Comparison of ENCODE assay signal across 27 mouse cellular contexts in the genomic region with DNA sequence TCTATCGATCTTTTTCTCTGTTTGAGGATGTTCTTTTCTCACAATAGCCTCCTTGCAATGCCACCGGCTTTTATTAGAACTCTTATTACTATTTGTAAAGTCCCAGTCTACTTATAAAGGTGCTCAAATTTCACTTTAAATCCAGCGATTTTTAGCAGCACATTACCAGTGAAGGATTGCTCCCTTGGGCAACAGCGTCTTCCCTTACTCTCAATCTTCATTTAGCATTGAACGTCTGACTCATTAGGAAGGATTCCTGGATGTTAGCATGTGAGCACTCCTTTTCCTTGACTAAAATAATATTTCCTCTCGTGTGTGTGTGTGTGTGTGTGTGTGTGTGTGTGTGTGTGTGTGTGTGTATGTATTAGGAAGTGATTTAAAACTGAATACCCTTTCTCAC.
DNase-seq lines count a peak whose midpoint lies in the region; ATAC-seq and TF ChIP-seq lines count a peak whose summit lies in the region.
"Had no signal": no experiment of that assay in that cellular context is flagged by ENCODE, and none has a peak within 500 bp of the region (broad histone marks: within the 10 kb centered on the region; RNA-seq: fewer than 3 reads in every experiment).

No protein-coding gene starts in this region.

- 0 out of 2 replicates have a peak, but pooled peaks cover 5% of the 10 kb centered on the region for H3K4me1 ChIP-seq in embryonic facial prominence, embryonic 14.5 days (ENCODE audit: control insufficient read depth, insufficient read depth, low read length)
- no peaks in the 10 kb centered on the region for H3K4me1 ChIP-seq in embryonic facial prominence, embryonic 10.5 days
- no peaks in the 10 kb centered on the region for H3K4me1 ChIP-seq in hindbrain, postnatal 0 days (ENCODE audit: insufficient read depth, low read length)
- H3K4me1 ChIP-seq in hindbrain, embryonic 10.5 days (replicated peaks): no peaks in the 10 kb centered on the region
- H3K4me1 ChIP-seq in neural tube, embryonic 11.5 days (ENCODE audit: control insufficient read depth, insufficient read depth, low read length): no peaks in the 10 kb centered on the region
- H3K4me1 ChIP-seq: embryonic facial prominence, embryonic 12.5 days; forebrain, embryonic 12.5 days; forebrain, embryonic 15.5 days; heart, embryonic 10.5 days; heart, embryonic 13.5 days had no signal

- no peak overlapping the region for H3K4me3 ChIP-seq in embryonic facial prominence, embryonic 14.5 days (ENCODE audit: low read depth, low read length)
- H3K4me3 ChIP-seq in embryonic facial prominence, embryonic 10.5 days: no peak overlapping the region
- no peak overlapping the region for H3K4me3 ChIP-seq in hindbrain, postnatal 0 days (ENCODE audit: low read length)
- H3K4me3 ChIP-seq in hindbrain, embryonic 10.5 days: no peak overlapping the region
- H3K4me3 ChIP-seq in neural tube, embryonic 11.5 days (ENCODE audit: low read depth, low read length): no peak overlapping the region
- H3K4me3 ChIP-seq: embryonic facial prominence, embryonic 12.5 days; erythroblast, embryonic 14.5 days; forebrain, embryonic 12.5 days; forebrain, embryonic 15.5 days; heart, adult 2 months; heart, embryonic 10.5 days; heart, embryonic 13.5 days; hindbrain, embryonic 15.5 days had no signal

- DNase-seq in embryonic facial prominence, embryonic 14.5 days (ENCODE audit: low spot score): peak; percentile 32
- no peak for DNase-seq in embryonic facial prominence, embryonic 10.5 days (ENCODE audit: low spot score)
- DNase-seq in hindbrain, postnatal 0 days (ENCODE audit: low spot score): peak; percentile 25
- no peak for DNase-seq in hindbrain, embryonic 10.5 days (ENCODE audit: low spot score)
- DNase-seq in neural tube, embryonic 11.5 days (ENCODE audit: low spot score): peak; percentile 12
- DNase-seq in neural tube, embryonic 10.5 days (ENCODE audit: extremely low spot score, low spot score): no peak
- DNase-seq in cerebellum, postnatal 10 days: no peak
- DNase-seq: adrenal gland, postnatal 10 days; adrenal gland, postnatal 36 days; cerebellum, adult 18-20 months; cerebellum, adult 9-10 months; cerebellum, postnatal 25 days; gastrocnemius, postnatal 25 days; heart, adult 2 months; heart, postnatal 14 days; heart, postnatal 4 days; kidney, adult 18-20 months had no signal

- no peaks in the 10 kb centered on the region for H3K27me3 ChIP-seq in embryonic facial prominence, embryonic 14.5 days (replicated peaks; ENCODE audit: control insufficient read depth, insufficient read depth, low read length)
- no peaks in the 10 kb centered on the region for H3K27me3 ChIP-seq in embryonic facial prominence, embryonic 10.5 days (replicated peaks; ENCODE audit: low read depth, poor library complexity, severe bottlenecking)
- H3K27me3 ChIP-seq in hindbrain, postnatal 0 days (ENCODE audit: insufficient read depth, low read length): no peaks in the 10 kb centered on the region
- H3K27me3 ChIP-seq in hindbrain, embryonic 10.5 days (ENCODE audit: insufficient read depth, poor library complexity, severe bottlenecking): no peaks in the 10 kb centered on the region
- no peaks in the 10 kb centered on the region for H3K27me3 ChIP-seq in neural tube, embryonic 11.5 days (ENCODE audit: control insufficient read depth, insufficient read depth, low read length)
- H3K27me3 ChIP-seq: embryonic facial prominence, embryonic 12.5 days; forebrain, embryonic 12.5 days; forebrain, embryonic 15.5 days; heart, embryonic 13.5 days; hindbrain, embryonic 15.5 days had no signal

- H3K4me2 ChIP-seq in embryonic facial prominence, embryonic 14.5 days (ENCODE audit: low read depth, low read length): no peak overlapping the region
- H3K4me2 ChIP-seq in hindbrain, postnatal 0 days (ENCODE audit: low read depth, low read length): no peak overlapping the region
- H3K4me2 ChIP-seq in neural tube, embryonic 11.5 days (ENCODE audit: low read depth): no peak overlapping the region
- H3K4me2 ChIP-seq: embryonic facial prominence, embryonic 12.5 days; forebrain, embryonic 12.5 days; forebrain, embryonic 15.5 days; heart, embryonic 13.5 days; hindbrain, embryonic 15.5 days had no signal

- no peaks in the 10 kb centered on the region for H3K9me3 ChIP-seq in embryonic facial prominence, embryonic 14.5 days (ENCODE audit: control insufficient read depth, low read length)
- no peaks in the 10 kb centered on the region for H3K9me3 ChIP-seq in embryonic facial prominence, embryonic 10.5 days
- H3K9me3 ChIP-seq in hindbrain, postnatal 0 days (ENCODE audit: low read length): no peaks in the 10 kb centered on the region
- no peaks in the 10 kb centered on the region for H3K9me3 ChIP-seq in hindbrain, embryonic 10.5 days
- no peaks in the 10 kb centered on the region for H3K9me3 ChIP-seq in neural tube, embryonic 11.5 days (ENCODE audit: control insufficient read depth, low read length)
- H3K9me3 ChIP-seq: embryonic facial prominence, embryonic 12.5 days; forebrain, embryonic 12.5 days; forebrain, embryonic 15.5 days; heart, embryonic 10.5 days; heart, embryonic 13.5 days; hindbrain, embryonic 15.5 days had no signal

- 44% methylated on average over 6 of the region's 6 CpGs for WGBS in embryonic facial prominence, embryonic 14.5 days
- 63% methylated on average over 6 of the region's 6 CpGs for WGBS in embryonic facial prominence, embryonic 10.5 days
- 60% methylated on average over 6 of the region's 6 CpGs for WGBS in hindbrain, postnatal 0 days
- WGBS in hindbrain, embryonic 10.5 days: 76% methylated on average over 6 of the region's 6 CpGs
- WGBS in neural tube, embryonic 11.5 days: 59% methylated on average over 6 of the region's 6 CpGs

- no peak for TF ChIP-seq CTCF in hindbrain, postnatal 0 days (IDR thresholded peaks at IDR 0.05; ENCODE audit: low read depth)

- H3K27ac ChIP-seq in embryonic facial prominence, embryonic 14.5 days (replicated peaks; ENCODE audit: low read depth, low read length): no peak overlapping the region
- H3K27ac ChIP-seq in embryonic facial prominence, embryonic 10.5 days (replicated peaks): no peak overlapping the region
- no peak overlapping the region for H3K27ac ChIP-seq in hindbrain, postnatal 0 days
- H3K27ac ChIP-seq in hindbrain, embryonic 10.5 days: no peak overlapping the region
- no peak overlapping the region for H3K27ac ChIP-seq in neural tube, embryonic 11.5 days (ENCODE audit: low read depth, low read length)
- H3K27ac ChIP-seq: embryonic facial prominence, embryonic 12.5 days; forebrain, embryonic 12.5 days; forebrain, embryonic 15.5 days; heart, adult 2 months; heart, embryonic 10.5 days; heart, embryonic 13.5 days; hindbrain, embryonic 15.5 days had no signal

- H3K36me3 ChIP-seq in embryonic facial prominence, embryonic 14.5 days (ENCODE audit: control insufficient read depth, insufficient read depth, low read length): no peaks in the 10 kb centered on the region
- H3K36me3 ChIP-seq in embryonic facial prominence, embryonic 10.5 days (replicated peaks): no peaks in the 10 kb centered on the region
- H3K36me3 ChIP-seq in hindbrain, postnatal 0 days (ENCODE audit: insufficient read depth, low read length): no peaks in the 10 kb centered on the region
- no peaks in the 10 kb centered on the region for H3K36me3 ChIP-seq in hindbrain, embryonic 10.5 days
- H3K36me3 ChIP-seq in neural tube, embryonic 11.5 days (ENCODE audit: control insufficient read depth, insufficient read depth, low read length): no peaks in the 10 kb centered on the region
- H3K36me3 ChIP-seq: embryonic facial prominence, embryonic 12.5 days; forebrain, embryonic 12.5 days; forebrain, embryonic 15.5 days; heart, embryonic 10.5 days; heart, embryonic 13.5 days; hindbrain, embryonic 15.5 days had no signal

- H3K9ac ChIP-seq in embryonic facial prominence, embryonic 14.5 days (ENCODE audit: low read depth, low read length): no peak overlapping the region
- no peak overlapping the region for H3K9ac ChIP-seq in hindbrain, postnatal 0 days (replicated peaks; ENCODE audit: low read length)
- no peak overlapping the region for H3K9ac ChIP-seq in neural tube, embryonic 11.5 days (ENCODE audit: low read length)
- H3K9ac ChIP-seq: embryonic facial prominence, embryonic 12.5 days; forebrain, embryonic 12.5 days; forebrain, embryonic 15.5 days; heart, embryonic 13.5 days; hindbrain, embryonic 15.5 days had no signal

- ATAC-seq in embryonic facial prominence, embryonic 14.5 days (ENCODE audit: low read depth): no peak
- no peak for ATAC-seq in hindbrain, postnatal 0 days
- no peak for ATAC-seq in neural tube, embryonic 11.5 days (ENCODE audit: insufficient read depth, low FRiP score, low TSS enrichment)
- ATAC-seq: CD4-positive, CD25-positive, alpha-beta regulatory T cell, adult 4 months; forebrain, embryonic 15.5 days; inflammation-experienced regulatory T-cells, adult 6 months; intestine, embryonic 16.5 days had no signal

Comparison
In these comparisons a context has a peak if more than half of its experiments do, and no peak if none do; other contexts are left out.
1. DNase-seq: peak in embryonic facial prominence, embryonic 14.5 days (single experiment), hindbrain, postnatal 0 days (single experiment) and neural tube, embryonic 11.5 days (single experiment); none in embryonic facial prominence, embryonic 10.5 days (single experiment), hindbrain, embryonic 10.5 days (single experiment), neural tube, embryonic 10.5 days (single experiment) and cerebellum, postnatal 10 days (0 of 2).